Mouse (Mus musculus) intestine, embryonic 15.5 days (tissue): ENCODE measurements around the gene Camta1. TPM values are rescaled to one million over a fixed set of nuclear protein-coding genes. Genes with fewer than 3 reads are reported as not detected.

Experiments
- ATAC-seq: fragments of 200-750 bp; cut with Nextera tagmentation; 2 replicates; pipeline ENCODE4 v1.8.0; 2017; ENCODE audit warnings: moderate TSS enrichment, moderate library complexity
- H3K27ac ChIP-seq: fragments of 300-500 bp; sonication (generic); 2 replicates; pipeline ENCODE4 v1.5.1; 2015; ENCODE audit warnings: mild to moderate bottlenecking, inconsistent platforms
- H3K27me3 ChIP-seq: fragments of 300-500 bp; sonication (generic); replicated peaks from 2 replicates; pipeline ENCODE4 v1.6.1; 2015; ENCODE audit warnings: inconsistent platforms
- H3K36me3 ChIP-seq: fragments of 300-500 bp; sonication (generic); 2 replicates; pipeline ENCODE4 v1.6.1; 2015; ENCODE audit warnings: inconsistent platforms
- H3K4me1 ChIP-seq: fragments of 300-500 bp; sonication (generic); replicated peaks from 2 replicates; pipeline ENCODE4 v1.6.1; 2015; ENCODE audit warnings: inconsistent platforms
- H3K4me2 ChIP-seq: fragments of 300-500 bp; sonication (generic); replicated peaks from 2 replicates; pipeline ENCODE4 v1.6.1; 2015; ENCODE audit warnings: mild to moderate bottlenecking, inconsistent platforms
- H3K4me3 ChIP-seq: fragments of 300-500 bp; sonication (generic); replicated peaks from 2 replicates; pipeline ENCODE4 v1.5.1; 2015; ENCODE audit warnings: inconsistent platforms
- H3K9ac ChIP-seq: fragments of 300-500 bp; sonication (generic); 2 replicates; pipeline ENCODE4 v1.6.1; 2015; ENCODE audit warnings: inconsistent platforms
- H3K9me3 ChIP-seq: fragments of 300-500 bp; sonication (generic); 2 replicates; pipeline ENCODE4 v1.6.1; 2016; ENCODE audit warnings: inconsistent platforms
- WGBS: fragments of 180-500 bp; shearing (Covaris S2); methylation state at CpG from one replicate; pipeline ENCODE4 v1.1.7; 2015; 5-methylcytosine and 5-hydroxymethylcytosine counted together
- polyA plus RNA-seq: library from polyadenylated mRNA; unstranded; fragments of >200 nt; fragmentation: Nextera tagmentation; extraction: Ambion mirVana; gene quantifications from 2 replicates; pipeline ENCODE4 v1.2.1, GENCODE M21; 2015

Gene Camta1
- polyA plus RNA-seq, 1 experiment from 2014 or later, result 75.7 TPM

DNA sequence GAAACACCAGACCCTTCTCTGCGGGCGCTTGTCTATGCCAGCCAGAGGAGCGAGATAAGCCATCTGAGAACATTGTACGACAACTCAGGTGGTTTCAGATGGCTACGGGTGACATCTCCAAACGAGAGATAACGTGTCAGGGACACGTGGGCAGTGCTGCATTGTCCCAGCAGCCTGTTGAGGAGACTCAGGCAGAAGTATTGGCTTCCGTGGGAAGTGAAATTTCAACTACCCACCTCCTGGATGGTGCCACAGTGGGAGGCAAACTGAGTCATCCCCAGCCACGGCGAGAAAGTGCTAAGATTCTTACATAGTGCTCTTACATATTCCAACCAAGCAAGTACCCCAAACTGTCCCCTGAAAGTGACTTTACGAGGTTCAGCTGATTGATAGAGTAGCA, 637.7 kb downstream of the Camta1 start:
- no peak overlapping the region for H3K4me3 ChIP-seq
- no peak overlapping the region for H3K9ac ChIP-seq
- H3K36me3 ChIP-seq, result no peaks in the 10 kb centered on the region
- 0 out of 2 replicates have a peak, but pooled peaks cover 3% of the 10 kb centered on the region for H3K27me3 ChIP-seq
- no peak overlapping the region for H3K4me2 ChIP-seq
- 70% methylated on average over 12 of the region's 12 CpGs for whole genome bisulfite sequencing
- peaks cover 20% of the 10 kb centered on the region for H3K4me1 ChIP-seq
- ATAC-seq, result no peak
- no peak overlapping the region for H3K27ac ChIP-seq
- no peaks in the 10 kb centered on the region for H3K9me3 ChIP-seq

DNA sequence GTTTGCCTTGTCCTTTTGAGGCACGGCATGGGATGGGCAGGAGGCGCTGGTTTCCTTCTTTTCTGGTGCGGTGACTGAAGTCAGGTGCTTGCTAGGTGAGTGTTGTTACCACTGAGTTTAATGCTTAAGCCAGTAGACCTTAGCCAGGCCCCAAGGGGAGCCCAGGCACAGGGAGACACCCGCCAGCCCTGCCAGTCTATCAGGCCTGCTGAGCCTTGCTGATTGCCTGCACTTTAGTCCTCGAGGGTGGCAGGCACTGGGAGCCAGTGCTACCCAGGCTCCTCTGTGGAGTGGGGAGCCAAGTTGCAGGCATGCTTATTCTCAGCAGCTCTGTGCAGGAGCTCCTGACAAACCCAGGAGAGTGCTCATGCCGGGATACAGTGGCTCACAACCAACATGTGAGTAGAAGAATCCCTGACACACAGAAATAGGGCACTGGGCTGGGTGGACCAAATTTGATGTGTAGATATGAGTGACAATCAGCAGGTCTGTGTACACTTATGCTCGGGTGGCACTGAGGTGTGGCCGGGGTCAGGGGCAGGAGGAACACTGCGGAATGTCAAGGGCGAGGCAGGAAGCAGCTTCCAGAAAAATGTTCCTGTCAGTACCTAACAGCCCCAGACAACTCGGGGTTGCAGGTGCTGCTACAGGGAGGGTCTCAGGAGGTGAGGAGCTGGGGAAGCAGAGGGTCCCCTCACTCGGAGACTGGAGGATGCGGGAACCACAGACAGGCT, 638.2 kb downstream of the Camta1 start:
- Histone ChIP-seq H3K27me3 (0 out of 2 replicates have a peak, but pooled peaks cover 3% of the 10 kb centered on the region), H3K36me3 (no peaks in the 10 kb centered on the region), H3K4me1 (peaks cover 20% of the 10 kb centered on the region), H3K27ac (no peak overlapping the region), H3K4me3 (no peak overlapping the region), H3K4me2 (no peak overlapping the region), H3K9me3 (no peaks in the 10 kb centered on the region), H3K9ac (no peak overlapping the region)
- WGBS, result 46% methylated on average over 13 of the region's 13 CpGs
- ATAC-seq, result peak; percentile 52

DNA sequence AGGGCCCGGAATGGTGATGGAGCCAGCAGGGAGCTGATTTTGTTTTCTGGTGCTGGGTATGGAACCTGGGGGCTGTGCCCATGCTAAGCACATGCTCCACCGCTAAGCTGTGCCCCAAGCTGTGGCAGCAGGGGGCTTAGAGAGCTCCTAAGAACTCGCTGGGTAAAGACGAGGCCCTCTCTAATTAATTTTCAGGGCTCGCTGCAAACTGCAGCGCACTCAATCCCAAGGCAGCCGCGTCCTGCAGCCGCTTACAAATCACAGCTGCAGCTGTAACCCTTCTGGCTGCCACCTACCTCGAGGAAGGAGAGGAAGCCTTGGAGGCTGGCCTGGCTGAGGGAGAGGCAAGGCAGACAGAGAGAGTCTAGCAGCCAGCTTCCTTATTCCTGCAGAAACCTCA, 639.0 kb downstream of the Camta1 start:
- peaks cover 20% of the 10 kb centered on the region for H3K4me1 ChIP-seq
- no peak overlapping the region for H3K27ac ChIP-seq
- 0 out of 2 replicates have a peak, but pooled peaks cover 3% of the 10 kb centered on the region for H3K27me3 ChIP-seq
- no peak overlapping the region for H3K4me2 ChIP-seq
- no peak overlapping the region for H3K4me3 ChIP-seq
- H3K36me3 ChIP-seq, result no peaks in the 10 kb centered on the region
- H3K9ac ChIP-seq, result no peak overlapping the region
- peak; percentile 11; the same call in 1 of the 2 replicates for ATAC-seq
- WGBS, result 35% methylated on average over 10 of the region's 10 CpGs
- H3K9me3 ChIP-seq, result no peaks in the 10 kb centered on the region

DNA sequence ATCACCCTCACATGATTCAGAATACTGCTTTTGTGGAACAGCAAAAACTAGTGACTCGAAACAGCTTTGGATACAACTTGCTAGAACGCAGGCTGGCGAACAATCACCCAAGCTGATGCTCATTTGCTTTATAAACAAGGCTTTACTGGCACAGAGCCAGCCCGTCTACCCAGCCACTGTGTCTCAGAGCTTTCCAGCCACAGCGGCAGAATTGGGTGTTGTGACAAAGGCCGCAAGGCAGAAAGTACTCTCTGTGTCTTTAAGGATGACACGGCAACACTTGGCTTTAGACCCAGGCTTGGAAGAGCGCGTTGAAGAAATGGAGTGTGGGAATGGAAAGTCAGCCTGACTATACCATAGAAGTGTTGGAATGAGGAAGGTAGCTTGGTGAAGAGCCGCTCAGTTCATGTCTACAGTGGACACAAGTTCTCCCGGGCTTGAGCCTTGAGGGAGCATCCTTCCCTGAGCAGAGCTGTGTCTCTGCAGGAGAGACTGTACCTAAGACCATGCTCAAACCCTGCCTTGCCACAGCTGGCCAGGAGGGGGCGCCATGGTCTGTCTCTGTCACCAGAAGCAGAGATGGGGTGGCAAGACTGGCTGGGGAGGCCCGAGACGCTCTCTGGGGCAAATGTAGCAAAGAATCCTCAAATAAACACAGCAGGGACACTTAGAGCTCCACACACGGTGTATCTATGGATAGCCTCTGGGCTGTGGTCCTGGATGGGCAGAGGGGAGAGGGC, 645.0 kb downstream of the Camta1 start:
- Histone ChIP-seq H3K27me3 (no peaks in the 10 kb centered on the region), H3K9ac (no peak overlapping the region), H3K4me1 (no peaks in the 10 kb centered on the region), H3K9me3 (no peaks in the 10 kb centered on the region), H3K4me3 (no peak overlapping the region), H3K36me3 (no peaks in the 10 kb centered on the region), H3K4me2 (no peak overlapping the region), H3K27ac (no peak overlapping the region)
- WGBS, result 67% methylated on average over 15 of the region's 15 CpGs
- ATAC-seq, result no peak

DNA sequence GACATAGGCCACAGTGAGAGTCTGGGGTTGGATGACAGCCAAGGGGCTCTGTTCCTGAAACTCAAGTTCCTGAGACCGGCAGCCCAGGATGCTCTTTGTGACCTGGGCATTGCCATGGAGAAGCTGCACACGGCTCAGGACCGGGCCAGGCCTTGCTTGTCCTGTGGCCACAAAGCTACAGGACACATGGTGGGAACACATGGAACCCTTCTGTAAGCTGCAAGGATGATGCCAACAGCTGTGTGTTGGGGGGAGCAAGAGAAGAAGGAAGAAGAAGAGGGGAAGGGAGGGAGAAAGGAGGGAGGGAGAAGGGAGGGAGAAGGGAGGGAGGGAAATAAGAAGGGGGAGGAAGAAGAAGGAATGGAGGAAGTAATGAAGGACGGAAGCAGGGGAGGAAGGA, 645.8 kb downstream of the Camta1 start:
- no peak for ATAC-seq
- H3K36me3 ChIP-seq, result no peaks in the 10 kb centered on the region
- no peak overlapping the region for H3K4me3 ChIP-seq
- H3K4me1 ChIP-seq, result no peaks in the 10 kb centered on the region
- no peaks in the 10 kb centered on the region for H3K9me3 ChIP-seq
- no peak overlapping the region for H3K9ac ChIP-seq
- H3K4me2 ChIP-seq, result no peak overlapping the region
- H3K27ac ChIP-seq, result no peak overlapping the region
- 51% methylated on average over 4 of the region's 4 CpGs for WGBS
- H3K27me3 ChIP-seq, result no peaks in the 10 kb centered on the region

DNA sequence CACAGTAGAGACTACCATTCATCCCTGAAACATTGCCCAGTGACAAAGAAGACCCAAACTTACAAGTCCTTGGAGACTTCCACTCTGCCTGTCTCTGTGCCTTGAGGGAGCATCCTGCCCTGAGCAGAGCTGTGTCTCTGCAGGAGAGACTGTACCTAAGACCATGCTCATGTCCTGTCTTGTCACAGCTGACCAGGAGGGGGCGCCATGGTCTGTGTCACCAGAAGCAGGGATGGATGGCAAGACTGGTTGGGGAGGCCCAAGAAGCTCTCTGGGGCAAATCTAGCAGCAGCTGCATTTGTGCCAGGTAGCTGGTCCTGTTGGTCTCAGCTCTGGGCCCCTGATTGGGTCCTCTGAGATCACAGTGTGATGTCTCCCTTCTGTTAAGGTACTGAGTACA, 646.5 kb downstream of the Camta1 start:
- 53% methylated on average over 1 of the region's 1 CpGs for WGBS
- Histone ChIP-seq H3K27me3 (no peaks in the 10 kb centered on the region), H3K4me2 (no peak overlapping the region), H3K9me3 (no peaks in the 10 kb centered on the region), H3K9ac (no peak overlapping the region), H3K4me1 (no peaks in the 10 kb centered on the region), H3K4me3 (no peak overlapping the region), H3K27ac (no peak overlapping the region), H3K36me3 (no peaks in the 10 kb centered on the region)
- ATAC-seq, result no peak

DNA sequence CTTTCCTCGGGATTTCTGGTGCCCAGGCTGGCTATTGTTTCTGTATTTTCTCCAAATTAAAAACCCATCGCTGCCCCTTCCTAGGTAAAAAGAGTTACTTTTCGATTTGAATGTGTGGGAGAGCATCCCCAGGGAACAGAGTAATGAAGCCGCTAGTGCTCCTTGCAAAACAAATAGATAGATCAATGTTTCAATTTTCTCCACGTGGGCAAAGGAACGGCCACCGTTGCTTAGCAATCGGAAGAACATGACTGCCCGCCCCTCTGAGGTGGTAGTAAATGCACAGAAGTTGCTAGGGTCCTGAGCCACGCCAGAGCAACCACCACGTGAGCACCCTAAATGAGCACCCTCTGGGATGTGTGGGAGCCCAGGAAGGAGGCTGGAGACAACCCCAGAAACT, 648.2 kb downstream of the Camta1 start:
- Histone ChIP-seq H3K9ac (no peak overlapping the region), H3K9me3 (no peaks in the 10 kb centered on the region), H3K27me3 (no peaks in the 10 kb centered on the region), H3K36me3 (no peaks in the 10 kb centered on the region), H3K4me3 (no peak overlapping the region), H3K4me1 (no peaks in the 10 kb centered on the region), H3K27ac (no peak overlapping the region), H3K4me2 (no peak overlapping the region)
- ATAC-seq, result no peak
- WGBS, result 59% methylated on average over 11 of the region's 11 CpGs

DNA sequence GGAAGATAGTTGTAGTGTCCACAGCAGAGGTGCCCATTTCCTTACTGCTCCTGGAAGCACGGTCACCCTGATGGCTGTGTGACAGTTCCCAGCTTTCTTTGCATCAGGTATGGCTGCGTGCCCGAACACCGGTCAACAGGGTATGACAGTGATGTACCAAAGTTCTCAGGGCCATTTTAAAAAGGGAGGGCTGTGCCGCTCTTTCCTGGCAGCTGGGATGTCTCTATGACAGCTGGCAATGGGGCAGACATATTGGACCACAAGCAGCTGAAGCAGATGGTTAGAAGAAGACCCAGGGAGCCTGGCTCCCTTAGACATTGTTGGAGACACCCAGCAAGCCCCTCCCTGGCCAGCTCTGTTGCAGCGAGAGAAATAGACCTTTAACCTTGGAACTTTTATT, 649.7 kb downstream of the Camta1 start:
- Histone ChIP-seq H3K27ac (no peak overlapping the region), H3K9me3 (no peaks in the 10 kb centered on the region), H3K4me2 (no peak overlapping the region), H3K4me3 (no peak overlapping the region), H3K4me1 (no peaks in the 10 kb centered on the region), H3K36me3 (no peaks in the 10 kb centered on the region), H3K27me3 (no peaks in the 10 kb centered on the region), H3K9ac (no peak overlapping the region)
- 83% methylated on average over 6 of the region's 6 CpGs for WGBS
- ATAC-seq, result no peak

DNA sequence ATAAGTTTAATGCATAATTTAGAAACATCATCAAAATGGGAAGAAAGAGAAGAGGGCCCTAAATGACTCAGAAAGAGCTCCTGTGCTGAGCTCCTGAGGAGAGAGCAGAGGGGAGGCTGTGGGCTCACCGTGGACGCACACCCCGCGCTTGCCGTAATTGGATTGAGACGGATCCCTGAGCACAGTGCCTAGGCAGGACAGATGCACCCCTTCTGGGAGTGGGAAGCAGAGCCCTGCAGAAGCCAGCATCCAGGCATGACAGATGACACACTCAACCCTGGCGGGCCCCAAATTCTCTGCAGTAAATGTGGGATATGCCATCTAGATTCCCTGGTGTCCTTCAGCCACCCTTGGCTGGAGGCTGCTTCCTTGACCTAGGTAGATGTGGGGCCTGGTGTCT, 654.1 kb downstream of the Camta1 start:
- no peak for ATAC-seq
- no peaks in the 10 kb centered on the region for H3K27me3 ChIP-seq
- H3K4me2 ChIP-seq, result no peak overlapping the region
- no peak overlapping the region for H3K9ac ChIP-seq
- H3K27ac ChIP-seq, result no peak overlapping the region
- no peaks in the 10 kb centered on the region for H3K9me3 ChIP-seq
- H3K36me3 ChIP-seq, result no peaks in the 10 kb centered on the region
- no peaks in the 10 kb centered on the region for H3K4me1 ChIP-seq
- 79% methylated on average over 7 of the region's 7 CpGs for WGBS
- H3K4me3 ChIP-seq, result no peak overlapping the region

DNA sequence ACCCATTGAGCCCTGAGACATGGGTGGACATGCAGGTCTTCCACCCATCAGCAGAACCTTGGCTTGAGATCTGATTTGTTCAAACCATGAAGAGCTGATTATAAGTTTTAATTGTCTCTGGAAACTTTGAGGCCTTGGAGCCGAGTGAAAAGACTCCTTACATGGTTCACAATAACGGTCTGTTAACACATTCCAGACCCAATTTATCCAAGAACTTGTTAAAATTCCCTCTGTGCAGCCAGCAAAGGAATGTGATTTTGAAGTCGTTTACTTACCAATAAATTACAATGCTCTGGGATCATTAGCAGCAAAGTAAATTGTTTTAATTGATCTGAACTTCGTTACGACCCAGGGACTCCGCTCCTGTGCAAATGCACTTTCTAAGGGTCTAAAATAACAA, 658.8 kb downstream of the Camta1 start:
- no peak overlapping the region for H3K4me3 ChIP-seq
- no peaks in the 10 kb centered on the region for H3K36me3 ChIP-seq
- H3K9ac ChIP-seq, result no peak overlapping the region
- H3K27me3 ChIP-seq, result no peaks in the 10 kb centered on the region
- WGBS, result 58% methylated on average over 6 of the region's 6 CpGs
- no peak overlapping the region for H3K4me2 ChIP-seq
- ATAC-seq, result no peak
- no peaks in the 10 kb centered on the region; the same call in 1 of the 2 replicates for H3K9me3 ChIP-seq
- H3K4me1 ChIP-seq, result no peaks in the 10 kb centered on the region
- H3K27ac ChIP-seq, result no peak overlapping the region

DNA sequence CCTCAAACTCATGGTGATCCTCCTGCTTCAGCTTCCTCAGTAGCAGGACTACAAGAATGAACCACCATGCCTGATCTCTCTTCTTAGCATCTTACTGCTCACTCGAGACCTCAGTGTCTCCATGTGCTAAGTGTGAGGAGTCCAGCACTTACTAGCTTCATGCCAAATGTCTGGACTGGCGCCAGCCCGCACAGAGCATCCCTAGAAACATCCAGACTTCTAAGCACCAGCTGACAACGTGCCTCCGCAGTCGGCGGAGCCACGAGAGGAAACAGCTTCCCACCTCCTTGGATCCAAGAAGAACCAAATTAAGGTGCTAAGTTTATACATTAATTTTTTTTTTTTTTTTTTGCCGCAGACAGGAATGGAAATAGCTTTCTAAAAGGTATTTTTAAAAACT, 661.4 kb downstream of the Camta1 start:
- no peaks in the 10 kb centered on the region; the same call in 1 of the 2 replicates for H3K9me3 ChIP-seq
- H3K36me3 ChIP-seq, result no peaks in the 10 kb centered on the region
- no peak overlapping the region for H3K27ac ChIP-seq
- ATAC-seq, result no peak
- H3K4me1 ChIP-seq, result no peaks in the 10 kb centered on the region
- no peaks in the 10 kb centered on the region for H3K27me3 ChIP-seq
- 68% methylated on average over 9 of the region's 9 CpGs for WGBS
- no peak overlapping the region for H3K9ac ChIP-seq
- H3K4me3 ChIP-seq, result no peak overlapping the region
- no peak overlapping the region for H3K4me2 ChIP-seq

DNA sequence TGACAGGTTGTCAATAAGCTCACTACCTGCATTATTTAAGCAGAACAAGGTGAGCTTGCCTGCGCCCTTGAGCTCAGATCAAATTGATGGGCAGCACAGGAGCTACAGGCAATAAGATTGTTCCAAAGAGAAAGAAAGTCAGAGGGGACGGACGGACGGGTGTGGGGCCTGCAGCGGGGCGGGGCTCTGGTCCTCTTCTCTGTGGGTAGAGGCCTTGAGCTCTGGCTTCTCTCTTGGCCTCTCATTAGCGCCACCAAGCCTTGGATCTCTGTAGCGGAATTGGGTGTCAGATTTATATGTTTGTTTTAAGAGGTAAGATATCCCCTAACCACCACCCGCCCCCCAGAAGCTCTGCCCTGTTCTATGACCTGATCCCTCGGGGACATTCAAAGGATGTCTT, 666.5 kb downstream of the Camta1 start:
- H3K9ac ChIP-seq, result no peak overlapping the region
- ATAC-seq, result no peak
- H3K9me3 ChIP-seq, result no peaks in the 10 kb centered on the region; the same call in 1 of the 2 replicates
- no peak overlapping the region for H3K4me3 ChIP-seq
- H3K4me1 ChIP-seq, result no peaks in the 10 kb centered on the region
- H3K36me3 ChIP-seq, result no peaks in the 10 kb centered on the region
- H3K27me3 ChIP-seq, result no peaks in the 10 kb centered on the region
- no peak overlapping the region for H3K27ac ChIP-seq
- no peak overlapping the region for H3K4me2 ChIP-seq
- 34% methylated on average over 10 of the region's 10 CpGs for WGBS

DNA sequence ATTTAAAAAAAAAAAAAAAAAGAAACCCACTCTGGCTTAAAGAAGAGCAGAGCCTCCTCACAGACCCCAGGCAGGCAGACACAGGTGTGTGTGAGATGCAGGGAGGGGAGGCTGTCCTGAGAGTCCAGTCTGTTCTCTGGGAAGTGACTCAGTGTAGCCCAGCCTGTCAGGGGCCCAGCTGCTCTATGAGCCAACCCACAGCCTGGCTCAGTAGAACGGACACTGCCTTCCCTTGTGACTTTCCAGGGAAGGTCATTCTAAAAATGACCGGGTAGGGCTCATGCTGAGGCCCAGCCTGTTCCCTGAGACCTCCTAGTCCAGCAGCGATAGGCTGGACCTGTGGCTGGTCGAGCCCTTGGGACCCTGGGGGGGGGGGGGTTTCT, 667.0 kb downstream of the Camta1 start:
- H3K9ac ChIP-seq, result no peak overlapping the region
- H3K4me1 ChIP-seq, result no peaks in the 10 kb centered on the region
- 52% methylated on average over 4 of the region's 4 CpGs for whole genome bisulfite sequencing
- no peak overlapping the region for H3K4me2 ChIP-seq
- no peaks in the 10 kb centered on the region for H3K36me3 ChIP-seq
- no peak for ATAC-seq
- H3K27ac ChIP-seq, result no peak overlapping the region
- H3K4me3 ChIP-seq, result no peak overlapping the region
- no peaks in the 10 kb centered on the region; the same call in 1 of the 2 replicates for H3K9me3 ChIP-seq
- H3K27me3 ChIP-seq, result no peaks in the 10 kb centered on the region
